Mouse (Mus musculus) embryonic facial prominence, embryonic 12.5 days (tissue): ENCODE results near the gene Cyp2d11. TPM values are rescaled to one million over a fixed set of nuclear protein-coding genes. Genes with fewer than 3 reads are reported as not detected.
"Not testable (repeated sequence)": the region's sequence is repeated elsewhere in the genome, so short reads cannot be mapped to it uniquely, and the experiment has no call there.

Experiments
- ATAC-seq: fragments of 200-750 bp; cut with Nextera tagmentation; 2 replicates; pipeline ENCODE4 v1.8.0; 2017; ENCODE audit not compliant: insufficient number of reproducible peaks, insufficient read depth, low FRiP score, low TSS enrichment
- H3K27ac ChIP-seq: fragments of 300-500 bp; sonication (generic); 2 replicates; pipeline ENCODE4 v1.5.1; 2016; ENCODE audit warnings: mild to moderate bottlenecking
- H3K27me3 ChIP-seq: fragments of 300-500 bp; sonication (generic); 2 replicates; pipeline ENCODE4 v1.6.1; 2016; ENCODE audit warnings: mild to moderate bottlenecking, moderate library complexity
- H3K36me3 ChIP-seq: fragments of 300-500 bp; sonication (generic); 2 replicates; pipeline ENCODE4 v1.6.1; 2016; ENCODE audit warnings: mild to moderate bottlenecking
- H3K4me1 ChIP-seq: fragments of 300-500 bp; sonication (generic); 2 replicates; pipeline ENCODE4 v1.6.1; 2016
- H3K4me2 ChIP-seq: fragments of 300-500 bp; sonication (generic); replicated peaks from 2 replicates; pipeline ENCODE4 v1.6.1; 2016; ENCODE audit warnings: mild to moderate bottlenecking, moderate library complexity
- H3K4me3 ChIP-seq: fragments of 300-500 bp; sonication (generic); 2 replicates; pipeline ENCODE4 v1.5.1; 2016; ENCODE audit warnings: mild to moderate bottlenecking
- H3K9ac ChIP-seq: fragments of 300-500 bp; sonication (generic); 2 replicates; pipeline ENCODE4 v1.6.1; 2016; ENCODE audit warnings: mild to moderate bottlenecking, moderate library complexity
- H3K9me3 ChIP-seq: fragments of 300-500 bp; sonication (generic); 2 replicates; pipeline ENCODE4 v1.6.1; 2016; ENCODE audit warnings: mild to moderate bottlenecking, moderate library complexity
- WGBS: fragments of 180-500 bp; shearing (Covaris S2); methylation state at CpG from one replicate; pipeline ENCODE4 v1.1.7; 2016; 5-methylcytosine and 5-hydroxymethylcytosine counted together
- polyA plus RNA-seq: library from polyadenylated mRNA; unstranded; fragments of >200 nt; fragmentation: Nextera tagmentation; extraction: Ambion mirVana; gene quantifications from 2 replicates; pipeline ENCODE4 v1.2.1, GENCODE M21; 2016

The Cyp2d11 gene
- polyA plus RNA-seq, 1 experiment from 2014 or later = not detected

DNA sequence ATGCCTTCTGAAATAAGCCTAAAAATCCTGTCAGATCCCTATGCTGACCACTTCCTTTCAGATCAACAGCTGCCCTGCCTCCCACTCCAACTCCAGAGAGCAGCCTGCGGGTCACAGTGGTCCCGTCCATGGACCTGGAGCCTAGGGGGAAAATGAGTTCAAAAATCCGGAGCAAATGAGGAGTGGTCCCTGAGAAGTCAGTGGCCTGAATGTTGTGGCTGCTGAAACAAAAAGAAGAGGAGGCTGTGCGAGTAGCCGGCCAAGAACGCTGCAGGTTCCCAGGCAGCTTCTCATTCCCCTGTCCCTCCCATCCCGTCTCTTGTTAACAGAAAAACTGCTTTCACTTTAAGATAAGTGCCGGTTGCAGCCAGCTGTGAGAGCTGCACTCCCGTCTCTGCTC is 29.3 kb downstream of the Cyp2d11 start:
- 18% methylated on average over 7 of the region's 9 CpGs for WGBS
- not testable (repeated sequence) for H3K4me1 ChIP-seq, H3K4me2 ChIP-seq, H3K27ac ChIP-seq, H3K9ac ChIP-seq, H3K36me3 ChIP-seq, H3K9me3 ChIP-seq, ATAC-seq, H3K27me3 ChIP-seq, H3K4me3 ChIP-seq

DNA sequence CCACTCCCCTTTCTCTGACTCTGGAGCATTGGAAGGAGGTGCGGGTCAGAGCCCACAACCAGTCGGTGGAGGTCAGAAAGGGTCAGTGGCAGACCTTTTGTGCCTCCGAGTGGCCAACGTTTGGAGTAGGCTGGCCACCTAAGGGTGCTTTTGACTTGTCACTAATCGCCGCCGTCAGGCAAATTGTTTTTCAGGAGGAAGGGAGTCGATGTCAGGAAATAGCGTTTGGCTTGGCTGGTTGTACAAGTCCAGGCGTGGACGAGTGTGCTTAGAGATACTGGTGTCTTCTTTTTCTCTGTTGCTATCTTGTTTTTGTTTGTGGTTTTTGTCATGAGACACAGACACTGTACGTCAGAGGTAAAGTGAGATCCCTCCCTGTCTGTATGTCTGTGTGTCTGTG is 30.0 kb downstream of the Cyp2d11 start:
- whole genome bisulfite sequencing = 71% methylated on average over 8 of the region's 12 CpGs
- not testable (repeated sequence) for H3K27ac ChIP-seq, H3K9me3 ChIP-seq, ATAC-seq, H3K27me3 ChIP-seq, H3K36me3 ChIP-seq, H3K4me2 ChIP-seq, H3K9ac ChIP-seq, H3K4me1 ChIP-seq, H3K4me3 ChIP-seq

GRCm38 (mm10) chr15:82362234-82362633 is 31.6 kb downstream of the Cyp2d11 start:
- WGBS = 78% methylated on average over 4 of the region's 4 CpGs
- H3K9me3 ChIP-seq = no peaks in the 10 kb centered on the region

GRCm38 (mm10) chr15:82361459-82362018 is 32.3 kb downstream of the Cyp2d11 start:
- H3K4me1 ChIP-seq = no peaks in the 10 kb centered on the region
- no peak overlapping the region for H3K4me2 ChIP-seq
- H3K27me3 ChIP-seq = no peaks in the 10 kb centered on the region
- H3K9ac ChIP-seq = no peak overlapping the region
- H3K36me3 ChIP-seq = no peaks in the 10 kb centered on the region
- H3K27ac ChIP-seq = 0 out of 2 replicates have a peak overlapping the region, but pooled peaks have one; percentile 41
- H3K4me3 ChIP-seq = no peak overlapping the region
- ATAC-seq = no peak
- H3K9me3 ChIP-seq = no peaks in the 10 kb centered on the region
- WGBS = 66% methylated on average over 11 of the region's 11 CpGs

More at GRCm38 (mm10) chr15:82362234-82362633, 31.6 kb downstream of the Cyp2d11 start:
- Histone ChIP-seq H3K4me1 (no peaks in the 10 kb centered on the region), H3K9ac (no peak overlapping the region), H3K4me2 (no peak overlapping the region), H3K27me3 (no peaks in the 10 kb centered on the region), H3K4me3 (no peak overlapping the region), H3K27ac (no peak overlapping the region), H3K36me3 (no peaks in the 10 kb centered on the region)
- no peak for ATAC-seq

- whole genome bisulfite sequencing = 60% methylated on average over 22 of the region's 22 CpGs
- Histone ChIP-seq H3K27ac (peak overlapping the region; percentile 36; the same call in 1 of the 2 replicates), H3K4me2 (no peak overlapping the region), H3K4me3 (no peak overlapping the region), H3K4me1 (no peaks in the 10 kb centered on the region), H3K9ac (no peak overlapping the region), H3K27me3 (no peaks in the 10 kb centered on the region), H3K9me3 (no peaks in the 10 kb centered on the region), H3K36me3 (no peaks in the 10 kb centered on the region)
- ATAC-seq = no peak
Measured at GRCm38 (mm10) chr15:82358431-82359260, 35.2 kb downstream of the Cyp2d11 start.

DNA sequence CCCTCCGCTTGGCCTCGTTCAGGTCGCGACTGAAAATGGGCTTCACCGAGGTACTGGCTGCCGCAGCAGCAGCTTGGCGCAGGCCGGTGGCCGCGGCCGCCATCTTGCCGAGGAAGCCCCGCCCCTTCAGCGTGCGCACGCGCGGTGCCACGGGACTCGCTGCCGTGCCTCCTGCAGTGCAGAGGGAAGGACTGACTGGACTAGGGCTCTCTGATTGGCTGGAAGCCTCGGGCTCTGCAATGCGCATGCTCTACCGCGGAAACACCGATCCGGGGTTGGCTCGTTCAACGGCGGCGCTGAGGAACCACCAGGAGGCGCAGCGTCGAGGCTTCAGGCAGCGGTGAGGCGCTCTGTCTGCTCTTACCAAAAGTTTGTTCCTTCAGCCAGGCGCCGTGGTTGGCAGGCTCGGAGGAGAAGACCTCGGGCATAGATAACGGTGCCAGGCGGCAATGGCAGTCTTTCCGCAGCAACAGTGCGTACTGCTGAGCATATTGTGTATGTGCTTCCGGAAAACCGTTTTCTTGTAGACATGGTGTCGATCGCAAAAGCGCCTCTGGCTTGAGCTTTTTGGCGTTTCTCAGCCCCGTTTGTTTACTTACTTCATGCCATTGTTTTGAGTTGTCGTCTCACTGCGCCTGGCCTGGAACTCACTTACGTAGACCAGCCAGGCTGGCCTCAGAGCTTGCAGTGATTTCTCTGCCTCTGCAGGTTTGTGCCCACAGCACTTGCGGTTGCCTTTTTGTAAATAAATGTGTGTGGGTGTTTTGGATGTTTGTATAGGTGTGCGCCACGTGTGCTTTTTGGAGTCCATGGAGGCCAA is 39.5 kb downstream of the Cyp2d11 start, which contains the start of gene Ndufa6:
Gene Ndufa6 (minus strand): TSS at position 197 of the 820 bp plus-strand sequence.
- H3K9ac ChIP-seq = peak within 1 kb of the TSS; percentile 95
- no peaks in the 10 kb centered on the region for H3K9me3 ChIP-seq
- peaks cover 6% of the 10 kb centered on the region for H3K4me1 ChIP-seq

GRCm38 (mm10) chr15:82353745-82354113 is 40.1 kb downstream of the Cyp2d11 start:
- Histone ChIP-seq H3K9me3 (no peaks in the 10 kb centered on the region), H3K4me2 (peak overlapping the region; percentile 61), H3K9ac (peak overlapping the region; percentile 95), H3K4me1 (peaks cover 6% of the 10 kb centered on the region), H3K27me3 (no peaks in the 10 kb centered on the region), H3K27ac (peak overlapping the region; percentile 82), H3K4me3 (peak overlapping the region; percentile 92), H3K36me3 (peaks cover 25% of the 10 kb centered on the region)
- WGBS = 1% methylated on average over 23 of the region's 23 CpGs
- ATAC-seq = peak; percentile 42

More for the DNA sequence above, 39.5 kb downstream of the Cyp2d11 start, which contains the start of gene Ndufa6:
- WGBS = 2% methylated on average over 57 of the region's 57 CpGs
- Histone ChIP-seq H3K27ac (peak within 1 kb of the TSS; percentile 82), H3K4me3 (peak within 1 kb of the TSS; percentile 92), H3K36me3 (peaks cover 19% of the 10 kb centered on the region), H3K27me3 (no peaks in the 10 kb centered on the region), H3K4me2 (peak within 1 kb of the TSS; percentile 61)
- ATAC-seq = peak; percentile 98

- Histone ChIP-seq H3K4me2 (peak overlapping the region; percentile 61), H3K27me3 (no peaks in the 10 kb centered on the region), H3K36me3 (peaks cover 30% of the 10 kb centered on the region), H3K4me1 (peaks cover 6% of the 10 kb centered on the region), H3K4me3 (peak overlapping the region; percentile 92), H3K27ac (peak overlapping the region; percentile 82), H3K9ac (peak overlapping the region; percentile 95), H3K9me3 (no peaks in the 10 kb centered on the region)
- WGBS = 30% methylated on average over 14 of the region's 14 CpGs
- ATAC-seq = no peak
Measured at GRCm38 (mm10) chr15:82353078-82353744, 40.6 kb downstream of the Cyp2d11 start.

DNA sequence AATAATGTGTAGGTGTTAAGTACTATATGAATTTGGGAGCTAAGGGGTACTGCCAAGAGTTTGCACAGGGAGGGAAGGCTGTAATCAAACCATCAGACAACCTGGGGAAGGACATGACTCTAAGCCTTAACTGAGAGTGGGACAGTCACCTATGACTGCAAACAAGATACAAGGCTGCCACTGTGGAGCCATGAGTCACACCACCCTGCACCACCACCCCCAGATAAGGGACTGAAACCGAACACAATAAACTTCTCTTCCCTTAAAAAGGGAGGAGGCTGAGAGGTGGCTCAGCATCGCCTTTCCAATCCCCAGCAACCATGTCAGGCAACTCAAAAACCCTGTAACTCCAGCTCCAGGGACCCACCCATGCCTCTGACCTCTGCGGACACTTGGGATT is 42.3 kb downstream of the Cyp2d11 start:
- Histone ChIP-seq H3K27me3 (no peaks in the 10 kb centered on the region), H3K4me1 (peaks cover 19% of the 10 kb centered on the region), H3K27ac (no peak overlapping the region), H3K4me3 (no peak overlapping the region), H3K4me2 (no peak overlapping the region), H3K9ac (no peak overlapping the region), H3K36me3 (peaks cover 36% of the 10 kb centered on the region), H3K9me3 (no peaks in the 10 kb centered on the region)
- ATAC-seq = no peak
- whole genome bisulfite sequencing = 92% methylated on average over 3 of the region's 3 CpGs

- Histone ChIP-seq H3K4me3 (no peak overlapping the region), H3K4me2 (no peak overlapping the region), H3K36me3 (peaks cover 36% of the 10 kb centered on the region), H3K27me3 (no peaks in the 10 kb centered on the region), H3K9me3 (no peaks in the 10 kb centered on the region), H3K9ac (no peak overlapping the region), H3K27ac (no peak overlapping the region), H3K4me1 (peaks cover 20% of the 10 kb centered on the region)
- 89% methylated on average over 4 of the region's 4 CpGs for WGBS
- ATAC-seq = no peak
Measured at GRCm38 (mm10) chr15:82350349-82350748, 43.5 kb downstream of the Cyp2d11 start.

GRCm38 (mm10) chr15:82348999-82349341 is 44.9 kb downstream of the Cyp2d11 start:
- Histone ChIP-seq H3K9me3 (no peaks in the 10 kb centered on the region), H3K36me3 (peaks cover 36% of the 10 kb centered on the region), H3K27ac (no peak overlapping the region), H3K4me1 (peaks cover 20% of the 10 kb centered on the region), H3K27me3 (no peaks in the 10 kb centered on the region), H3K4me3 (no peak overlapping the region), H3K4me2 (no peak overlapping the region), H3K9ac (no peak overlapping the region)
- WGBS = 93% methylated on average over 2 of the region's 2 CpGs
- ATAC-seq = no peak
